Mouse (Mus musculus) mesoderm, embryonic 11.5 days (tissue): ENCODE data around the gene Jph4.

Source experiments
- DNase-seq: peaks from one replicate; pipeline ENCODE4 v3.0.0-alpha.2; 2012; ENCODE audit warnings: low read depth, low spot score

The Jph4 gene

GRCm38 (mm10) chr14:55118852-55119251, 2.1 kb upstream of the Jph4 start:
- no peak for DNase-seq

- DNase-seq = no peak
These were observed 889 bp downstream of the Jph4 start for GRCm38 (mm10) chr14:55115846-55116245.

- no peak for DNase-seq
These were observed 1.7 kb downstream of the Jph4 start for GRCm38 (mm10) chr14:55114759-55115701.

- no peak for DNase-seq
These were observed 2.6 kb downstream of the Jph4 start for GRCm38 (mm10) chr14:55113975-55114645.

GRCm38 (mm10) chr14:55113351-55113974, 3.3 kb downstream of the Jph4 start:
- DNase-seq = no peak

- DNase-seq = no peak
These were observed 5.0 kb downstream of the Jph4 start for GRCm38 (mm10) chr14:55111720-55112119.

GRCm38 (mm10) chr14:55110076-55110475, 6.7 kb downstream of the Jph4 start:
- no peak for DNase-seq

GRCm38 (mm10) chr14:55109048-55109873, 7.5 kb downstream of the Jph4 start:
- no peak for DNase-seq

GRCm38 (mm10) chr14:55108202-55108870, 8.4 kb downstream of the Jph4 start:
- DNase-seq = no peak

GRCm38 (mm10) chr14:55106990-55107389, 9.7 kb downstream of the Jph4 start:
- DNase-seq = no peak

GRCm38 (mm10) chr14:55105836-55106809, 10.6 kb downstream of the Jph4 start, which contains the start of gene Ap1g2:
Gene Ap1g2, minus strand, starts transcription at chr14:55106593.
- DNase-seq = peak; percentile 71

GRCm38 (mm10) chr14:55105386-55105785, 11.3 kb downstream of the Jph4 start:
- DNase-seq = no peak

GRCm38 (mm10) chr14:55104365-55104764, 12.4 kb downstream of the Jph4 start:
- DNase-seq = no peak

- no peak for DNase-seq
These were observed 14.4 kb downstream of the Jph4 start for GRCm38 (mm10) chr14:55102253-55102785.

- DNase-seq = peak; percentile 63
These were observed 15.1 kb downstream of the Jph4 start for GRCm38 (mm10) chr14:55101592-55101991.

- peak; percentile 63 for DNase-seq
These were observed 18.7 kb downstream of the Jph4 start for GRCm38 (mm10) chr14:55098067-55098466.

- DNase-seq = no peak
These were observed 19.1 kb downstream of the Jph4 start for GRCm38 (mm10) chr14:55097646-55098045.

- DNase-seq = no peak
These were observed 20.1 kb downstream of the Jph4 start for GRCm38 (mm10) chr14:55096573-55097087.

- DNase-seq = no peak
These were observed 21.1 kb downstream of the Jph4 start for GRCm38 (mm10) chr14:55095671-55096070.
